Mouse (Mus musculus): ENCODE results near the gene Zyx. TPM values are rescaled to one million over a fixed set of nuclear protein-coding genes. Genes with fewer than 3 reads are reported as not detected.

Gene Zyx
- polyA plus RNA-seq, 1 experiment from 2014 or later = 56.5 TPM

- no peaks in the 10 kb centered on the region for H3K4me1 ChIP-seq (replicated peaks)
- H3K36me3 ChIP-seq = no peaks in the 10 kb centered on the region
- no peak for ATAC-seq (ENCODE audit: low read depth)
- H3K27ac ChIP-seq (replicated peaks) = no peak overlapping the region
- WGBS = 44% methylated on average over 2 of the region's 2 CpGs
- no peak overlapping the region for H3K9ac ChIP-seq
- no peaks in the 10 kb centered on the region for H3K9me3 ChIP-seq
- H3K4me2 ChIP-seq = no peak overlapping the region
- no peak overlapping the region for H3K4me3 ChIP-seq
- no peaks in the 10 kb centered on the region for H3K27me3 ChIP-seq
Measured at GRCm38 (mm10) chr6:42391796-42392330, 42.4 kb downstream of the Zyx start.

GRCm38 (mm10) chr6:42395960-42396809 lies 46.8 kb downstream of the Zyx start:
- H3K9me3 ChIP-seq = no peaks in the 10 kb centered on the region
- WGBS = 80% methylated on average over 9 of the region's 9 CpGs
- ATAC-seq (ENCODE audit: low read depth) = no peak
- no peaks in the 10 kb centered on the region for H3K36me3 ChIP-seq
- H3K27ac ChIP-seq (replicated peaks) = no peak overlapping the region
- no peaks in the 10 kb centered on the region for H3K27me3 ChIP-seq
- no peak overlapping the region for H3K4me2 ChIP-seq
- no peak overlapping the region for H3K9ac ChIP-seq
- no peaks in the 10 kb centered on the region for H3K4me1 ChIP-seq (replicated peaks)
- no peak overlapping the region for H3K4me3 ChIP-seq

GRCm38 (mm10) chr6:42397041-42397657 lies 47.7 kb downstream of the Zyx start:
- Histone ChIP-seq H3K9me3 (no peaks in the 10 kb centered on the region), H3K36me3 (no peaks in the 10 kb centered on the region), H3K27ac (replicated peaks) (no peak overlapping the region), H3K27me3 (no peaks in the 10 kb centered on the region), H3K9ac (no peak overlapping the region), H3K4me1 (replicated peaks) (no peaks in the 10 kb centered on the region), H3K4me2 (no peak overlapping the region), H3K4me3 (no peak overlapping the region)
- ATAC-seq (ENCODE audit: low read depth) = no peak
- 71% methylated on average over 3 of the region's 3 CpGs for WGBS

- Histone ChIP-seq H3K27me3 (no peaks in the 10 kb centered on the region), H3K9me3 (no peaks in the 10 kb centered on the region), H3K4me1 (replicated peaks) (no peaks in the 10 kb centered on the region), H3K36me3 (no peaks in the 10 kb centered on the region), H3K4me2 (no peak overlapping the region), H3K9ac (no peak overlapping the region), H3K27ac (replicated peaks) (no peak overlapping the region), H3K4me3 (no peak overlapping the region)
- no peak for ATAC-seq (ENCODE audit: low read depth)
- WGBS = 87% methylated on average over 3 of the region's 3 CpGs
Measured at GRCm38 (mm10) chr6:42398285-42398684, 48.9 kb downstream of the Zyx start.

- Histone ChIP-seq H3K36me3 (no peaks in the 10 kb centered on the region), H3K4me2 (no peak overlapping the region), H3K9me3 (no peaks in the 10 kb centered on the region), H3K4me1 (replicated peaks) (no peaks in the 10 kb centered on the region), H3K27ac (replicated peaks) (no peak overlapping the region), H3K4me3 (no peak overlapping the region), H3K27me3 (no peaks in the 10 kb centered on the region), H3K9ac (no peak overlapping the region)
- WGBS = 100% methylated on average over 1 of the region's 1 CpGs
- no peak for ATAC-seq (ENCODE audit: low read depth)
Measured at GRCm38 (mm10) chr6:42398998-42399397, 49.6 kb downstream of the Zyx start.

- WGBS = 100% methylated on average over 1 of the region's 1 CpGs
- Histone ChIP-seq H3K9me3 (no peaks in the 10 kb centered on the region), H3K36me3 (no peaks in the 10 kb centered on the region), H3K27ac (replicated peaks) (no peak within 1 kb of the TSS), H3K4me2 (no peak within 1 kb of the TSS), H3K4me3 (no peak within 1 kb of the TSS), H3K27me3 (no peaks in the 10 kb centered on the region), H3K4me1 (replicated peaks) (no peaks in the 10 kb centered on the region), H3K9ac (no peak within 1 kb of the TSS)
- no peak for ATAC-seq (ENCODE audit: low read depth)
Measured at GRCm38 (mm10) chr6:42399938-42400337, 50.5 kb downstream of the Zyx start, which contains the start of gene Tas2r143. Tas2r143 (plus strand) TSS chr6:42400238.

GRCm38 (mm10) chr6:42405134-42405533 lies 55.7 kb downstream of the Zyx start, which contains the start of gene Tas2r135:
Tas2r135 (plus strand) TSS chr6:42405434.
- H3K4me2 ChIP-seq = no peak within 1 kb of the TSS
- H3K27ac ChIP-seq (replicated peaks) = no peak within 1 kb of the TSS
- no peak within 1 kb of the TSS for H3K4me3 ChIP-seq
- H3K9ac ChIP-seq = no peak within 1 kb of the TSS
- ATAC-seq (ENCODE audit: low read depth) = no peak
- H3K36me3 ChIP-seq = no peaks in the 10 kb centered on the region
- H3K27me3 ChIP-seq = no peaks in the 10 kb centered on the region
- H3K4me1 ChIP-seq (replicated peaks) = no peaks in the 10 kb centered on the region
- 85% methylated on average over 2 of the region's 2 CpGs for WGBS
- H3K9me3 ChIP-seq = no peaks in the 10 kb centered on the region

Other genes with a start within 250 kb of the Zyx start
- gene Tas2r139, start 208.7 kb upstream of the Zyx start, polyA plus RNA-seq (2015; fragmentation: Nextera tagmentation; extraction: Ambion mirVana) = not detected in 2 replicates
- gene Tas2r144, start 134.3 kb upstream of the Zyx start, polyA plus RNA-seq (2015; fragmentation: Nextera tagmentation; extraction: Ambion mirVana) = not detected in 2 replicates
- 17.7 and 17.8 TPM in 2 replicates for gene Gstk1, start 103.7 kb upstream of the Zyx start, polyA plus RNA-seq (2015; fragmentation: Nextera tagmentation; extraction: Ambion mirVana)
- 0.26 and 0.28 TPM in 2 replicates for gene Tmem139, start 87.7 kb upstream of the Zyx start, polyA plus RNA-seq (2015; fragmentation: Nextera tagmentation; extraction: Ambion mirVana)
- 39.1 and 45.5 TPM in 2 replicates for gene Casp2, start 84.6 kb upstream of the Zyx start, polyA plus RNA-seq (2015; fragmentation: Nextera tagmentation; extraction: Ambion mirVana)
- gene Clcn1, start 62.9 kb upstream of the Zyx start, polyA plus RNA-seq (2015; fragmentation: Nextera tagmentation; extraction: Ambion mirVana) = 1.7 and 2.0 TPM in 2 replicates
- 7.4 and 8.1 TPM in 2 replicates for gene Fam131b, start 25.0 kb upstream of the Zyx start, polyA plus RNA-seq (2015; fragmentation: Nextera tagmentation; extraction: Ambion mirVana)
- gene Epha1, start 23.6 kb downstream of the Zyx start, polyA plus RNA-seq (2015; fragmentation: Nextera tagmentation; extraction: Ambion mirVana) = 0.24 and 0.61 TPM in 2 replicates
- not detected in 2 replicates for gene Tas2r143, start 50.6 kb downstream of the Zyx start, polyA plus RNA-seq (2015; fragmentation: Nextera tagmentation; extraction: Ambion mirVana)
- gene Tas2r135, start 55.8 kb downstream of the Zyx start, polyA plus RNA-seq (2015; fragmentation: Nextera tagmentation; extraction: Ambion mirVana) = not detected in 2 replicates
- not detected in 2 replicates for gene Tas2r126, start 84.9 kb downstream of the Zyx start, polyA plus RNA-seq (2015; fragmentation: Nextera tagmentation; extraction: Ambion mirVana)
- gene Olfr458, start 115.6 kb downstream of the Zyx start, polyA plus RNA-seq (2015; fragmentation: Nextera tagmentation; extraction: Ambion mirVana) = not detected in 2 replicates
- not detected in 2 replicates for gene Olfr457, start 126.7 kb downstream of the Zyx start, polyA plus RNA-seq (2015; fragmentation: Nextera tagmentation; extraction: Ambion mirVana)
- gene Olfr456, start 137.6 kb downstream of the Zyx start, polyA plus RNA-seq (2015; fragmentation: Nextera tagmentation; extraction: Ambion mirVana) = not detected in 2 replicates
- gene Olfr455, start 198.0 kb downstream of the Zyx start, polyA plus RNA-seq (2015; fragmentation: Nextera tagmentation; extraction: Ambion mirVana) = not detected in 2 replicates
- gene Tcaf3, start 248.1 kb downstream of the Zyx start, polyA plus RNA-seq (2015; fragmentation: Nextera tagmentation; extraction: Ambion mirVana) = not detected in 2 replicates

Data from neural tube, embryonic 13.5 days (tissue).